In genomic region chr4:80843752-80844151, GRCm38 (mm10) we compare ENCODE assay signal across 21 mouse cellular contexts. TPM values are rescaled to one million over a fixed set of nuclear protein-coding genes. Genes with fewer than 3 reads are reported as not detected.
DNase-seq lines count a peak whose midpoint lies in the region; ATAC-seq lines count a peak whose summit lies in the region.
"Had no signal": no experiment of that assay in that cellular context is flagged by ENCODE, and none has a peak within 500 bp of the region (broad histone marks: within the 10 kb centered on the region; RNA-seq: fewer than 3 reads in every experiment).

No protein-coding gene starts in this region.

- peak; percentile 52 to 72 for DNase-seq in frontal cortex, adult 2 months (ENCODE audit: extremely low spot score in 1 of 2, low spot score in 1 of 2)
- DNase-seq in frontal cortex, postnatal 25 days (ENCODE audit: low spot score in 2 of 2), result no peak
- peak; percentile 61 for DNase-seq in right cerebral cortex, adult 18-20 months
- DNase-seq in right cerebral cortex, postnatal 36 days (ENCODE audit: low spot score in 2 of 2), result no peak
- peak; percentile 28 for DNase-seq in adipocyte (ENCODE audit: low spot score)
- DNase-seq in telencephalon, adult 2 months (ENCODE audit: low read depth, low spot score), result peak; percentile 28
- DNase-seq: cerebellum, adult 11 months; cerebellum, adult 8-10 months; cerebellum, postnatal 14 days; embryo, embryonic 11 days; gastrocnemius, postnatal 10 days; heart, adult 18-20 months; heart, postnatal 10 days; heart, postnatal 4 days had no signal

- no peak for ATAC-seq in inflammation-experienced regulatory T-cells, adult 6 months
- ATAC-seq: forebrain, embryonic 14.5 days; hindbrain, embryonic 16.5 days had no signal

RNA-seq across cellular contexts. Expression of gene Tyrp1, which starts 9.8 kb away (rescaled TPM):
- 2.3 and 2.8 TPM in 2 replicates for polyA plus RNA-seq in frontal cortex, adult 2 months (2012; rRNA removed)
- polyA plus RNA-seq in inflammation-experienced regulatory T-cells, adult 6 months (2017; shearing (Covaris generic)), result not detected
- polyA plus RNA-seq: erythroblast, embryonic 14.5 days; heart, embryonic 10.5 days; heart, embryonic 14.5 days; intestine, embryonic 14.5 days had no signal

Comparison
In these comparisons a context has a peak if more than half of its experiments do, and no peak if none do; other contexts are left out.
1. DNase-seq: peak in frontal cortex, adult 2 months (2 of 2), right cerebral cortex, adult 18-20 months (single experiment), adipocyte (single experiment) and telencephalon, adult 2 months (single experiment); none in frontal cortex, postnatal 25 days (0 of 2) and right cerebral cortex, postnatal 36 days (0 of 2).